Mouse (Mus musculus) intestine, postnatal 0 days (tissue): ENCODE data around the gene Kcp. TPM values are rescaled to one million over a fixed set of nuclear protein-coding genes. Genes with fewer than 3 reads are reported as not detected.

Experiments used
- ATAC-seq: fragments of 200-750 bp; cut with Nextera tagmentation; 2 replicates; pipeline ENCODE4 v1.8.0; 2017; ENCODE audit warnings: mild to moderate bottlenecking, moderate TSS enrichment, moderate library complexity
- H3K27ac ChIP-seq: fragments of 300-500 bp; sonication (generic); 2 replicates; pipeline ENCODE4 v1.5.1; 2014; ENCODE audit warnings: mild to moderate bottlenecking, low read depth, low read length, moderate library complexity
- H3K27me3 ChIP-seq: fragments of 300-500 bp; sonication (generic); replicated peaks from 2 replicates; pipeline ENCODE4 v1.6.1; 2014; ENCODE audit warnings: low read length, mixed read lengths; ENCODE audit not compliant: control insufficient read depth, insufficient read depth
- H3K36me3 ChIP-seq: fragments of 300-500 bp; sonication (generic); 2 replicates; pipeline ENCODE4 v1.6.1; 2014; ENCODE audit warnings: mild to moderate bottlenecking, moderate library complexity; ENCODE audit not compliant: control insufficient read depth, insufficient read depth
- H3K4me1 ChIP-seq: fragments of 300-500 bp; sonication (generic); replicated peaks from 2 replicates; pipeline ENCODE4 v1.6.1; 2014; ENCODE audit warnings: antibody characterized with exemption, low read length, mixed read lengths; ENCODE audit not compliant: control insufficient read depth, insufficient read depth
- H3K4me2 ChIP-seq: fragments of 300-500 bp; sonication (generic); replicated peaks from 2 replicates; pipeline ENCODE4 v1.6.1; 2014; ENCODE audit warnings: low read depth, mild to moderate bottlenecking, moderate library complexity
- H3K4me3 ChIP-seq: fragments of 300-500 bp; sonication (generic); 2 replicates; pipeline ENCODE4 v1.5.1; 2014; ENCODE audit warnings: low read depth, low read length
- H3K9ac ChIP-seq: fragments of 300-500 bp; sonication (generic); 2 replicates; pipeline ENCODE4 v1.6.1; 2014; ENCODE audit warnings: mild to moderate bottlenecking, low read depth, low read length
- H3K9me3 ChIP-seq: fragments of 300-500 bp; sonication (generic); 2 replicates; pipeline ENCODE4 v1.6.1; 2016; ENCODE audit warnings: mixed run types; ENCODE audit not compliant: control insufficient read depth
- CTCF ChIP-seq: sonication (generic); IDR thresholded peaks from 2 replicates; pipeline ENCODE4 v1.5.1; 2016; ENCODE audit warnings: low read depth, mild to moderate bottlenecking, control low read depth, antibody characterized with exemption, moderate library complexity
- WGBS: fragments of 180-500 bp; shearing (Covaris S2); extraction: QIAGEN DNeasy Blood & Tissue Kit; methylation state at CpG from one replicate; pipeline ENCODE4 v1.1.7; 2014; 5-methylcytosine and 5-hydroxymethylcytosine counted together
- polyA plus RNA-seq: library from polyadenylated mRNA; unstranded; fragments of >200 nt; fragmentation: Nextera tagmentation; extraction: Ambion mirVana; gene quantifications from 2 replicates; pipeline ENCODE4 v1.2.1, GENCODE M21; 2015

The Kcp gene
- polyA plus RNA-seq, 1 experiment from 2014 or later = 2.7 TPM

DNA sequence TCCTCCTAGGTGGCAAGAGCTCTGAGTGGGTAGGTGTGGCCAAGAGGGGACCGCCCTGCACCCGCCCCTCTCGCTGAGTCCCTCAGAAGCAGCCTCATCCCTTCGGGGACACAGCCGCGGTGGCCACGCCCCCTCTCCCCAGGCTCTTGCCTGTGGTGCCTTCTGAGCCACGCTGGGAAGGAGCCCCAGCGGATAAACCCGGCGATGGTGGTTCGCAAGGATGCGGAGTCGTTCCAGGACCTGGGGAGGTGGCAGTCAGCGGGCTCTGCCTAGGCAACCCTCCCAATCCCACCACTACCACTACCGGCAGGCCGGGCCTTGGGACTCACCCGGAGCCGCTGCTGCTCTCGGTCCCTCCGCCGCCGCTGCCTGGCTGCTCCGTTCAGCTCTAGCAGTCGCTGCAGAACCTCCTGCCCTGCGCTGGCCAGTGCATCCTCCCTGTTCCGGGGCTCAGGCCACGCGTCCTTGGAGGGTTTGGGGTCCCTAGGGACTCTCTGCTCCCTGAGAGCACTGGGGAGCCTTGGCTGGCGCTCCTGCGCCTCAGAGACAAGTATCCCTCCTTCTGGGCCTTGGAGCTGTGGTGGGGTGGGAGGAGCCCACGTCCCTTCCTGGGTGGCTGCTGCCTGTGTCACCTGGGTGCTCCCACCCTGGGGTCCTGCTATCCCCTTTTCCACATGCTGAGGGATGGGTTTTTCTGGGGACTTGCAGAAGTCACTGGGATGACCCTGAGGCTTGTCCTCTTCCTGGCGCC, 33.6 kb downstream of the Kcp start:
- Histone ChIP-seq H3K4me2 (peak overlapping the region; percentile 83), H3K4me1 (no peaks in the 10 kb centered on the region), H3K27ac (no peak overlapping the region), H3K27me3 (no peaks in the 10 kb centered on the region), H3K36me3 (peaks cover 22% of the 10 kb centered on the region), H3K9ac (peak overlapping the region; percentile 47; the same call in 1 of the 2 replicates), H3K4me3 (peak overlapping the region; percentile 43), H3K9me3 (no peaks in the 10 kb centered on the region)
- peak; percentile 94 for ATAC-seq
- TF ChIP-seq CTCF = no peak
- 5% methylated on average over 33 of the region's 33 CpGs for WGBS

DNA sequence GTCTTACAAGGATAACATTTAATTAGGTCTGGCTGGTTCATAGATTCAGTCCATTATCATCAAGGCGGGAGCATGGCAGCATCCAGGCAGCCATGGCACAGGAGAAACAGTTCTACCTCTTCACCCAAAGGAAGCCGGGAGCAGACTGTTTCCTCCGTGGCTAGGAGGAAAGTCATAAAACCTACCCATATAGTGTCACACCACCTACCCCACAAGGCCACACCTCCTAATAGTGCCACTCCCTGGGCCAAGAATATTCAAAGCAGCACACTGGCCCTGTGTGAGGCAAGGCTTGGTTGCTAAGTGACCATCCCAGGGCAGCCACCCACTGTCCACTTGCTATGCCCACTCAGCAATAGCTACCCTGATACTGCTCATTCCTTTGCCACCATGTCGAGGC, 36.6 kb downstream of the Kcp start, which contains the start of gene Atp6v1fnb:
TSS of gene Atp6v1fnb (plus strand) at position 301 of the 400 bp plus-strand sequence.
- TF ChIP-seq CTCF = no peak
- Histone ChIP-seq H3K9ac (no peak within 1 kb of the TSS), H3K27me3 (no peaks in the 10 kb centered on the region), H3K9me3 (no peaks in the 10 kb centered on the region), H3K4me3 (no peak within 1 kb of the TSS), H3K36me3 (peaks cover 22% of the 10 kb centered on the region), H3K4me1 (no peaks in the 10 kb centered on the region; the same call in 1 of the 2 replicates), H3K27ac (no peak within 1 kb of the TSS), H3K4me2 (no peak within 1 kb of the TSS)
- no peak for ATAC-seq
- WGBS = 73% methylated on average over 4 of the region's 4 CpGs

DNA sequence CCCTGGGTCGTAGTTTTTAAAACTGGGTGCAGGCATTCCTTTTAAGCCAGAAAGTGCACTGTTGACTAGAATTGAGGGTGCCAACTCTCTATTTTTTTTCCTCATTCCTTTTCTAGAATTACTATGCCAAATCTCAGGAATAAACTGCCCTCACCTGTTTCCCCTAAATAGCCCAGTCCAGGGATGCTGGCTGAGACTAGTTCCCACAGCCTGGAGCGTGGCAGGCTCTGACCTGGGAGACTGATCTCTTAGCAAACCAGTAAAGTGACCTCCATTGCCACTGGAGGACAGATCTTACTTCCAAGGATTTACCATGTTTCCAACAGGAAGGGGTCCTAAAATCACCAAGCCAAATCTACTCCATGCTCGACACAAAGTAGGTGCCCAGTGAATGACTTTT, 38.9 kb downstream of the Kcp start:
- Histone ChIP-seq H3K4me2 (peak overlapping the region; percentile 79), H3K9me3 (no peaks in the 10 kb centered on the region), H3K4me3 (peak overlapping the region; percentile 63), H3K36me3 (peaks cover 22% of the 10 kb centered on the region), H3K9ac (no peak overlapping the region), H3K27ac (no peak overlapping the region), H3K27me3 (no peaks in the 10 kb centered on the region), H3K4me1 (no peaks in the 10 kb centered on the region; the same call in 1 of the 2 replicates)
- TF ChIP-seq CTCF = no peak
- no peak for ATAC-seq
- WGBS = 75% methylated on average over 3 of the region's 3 CpGs

DNA sequence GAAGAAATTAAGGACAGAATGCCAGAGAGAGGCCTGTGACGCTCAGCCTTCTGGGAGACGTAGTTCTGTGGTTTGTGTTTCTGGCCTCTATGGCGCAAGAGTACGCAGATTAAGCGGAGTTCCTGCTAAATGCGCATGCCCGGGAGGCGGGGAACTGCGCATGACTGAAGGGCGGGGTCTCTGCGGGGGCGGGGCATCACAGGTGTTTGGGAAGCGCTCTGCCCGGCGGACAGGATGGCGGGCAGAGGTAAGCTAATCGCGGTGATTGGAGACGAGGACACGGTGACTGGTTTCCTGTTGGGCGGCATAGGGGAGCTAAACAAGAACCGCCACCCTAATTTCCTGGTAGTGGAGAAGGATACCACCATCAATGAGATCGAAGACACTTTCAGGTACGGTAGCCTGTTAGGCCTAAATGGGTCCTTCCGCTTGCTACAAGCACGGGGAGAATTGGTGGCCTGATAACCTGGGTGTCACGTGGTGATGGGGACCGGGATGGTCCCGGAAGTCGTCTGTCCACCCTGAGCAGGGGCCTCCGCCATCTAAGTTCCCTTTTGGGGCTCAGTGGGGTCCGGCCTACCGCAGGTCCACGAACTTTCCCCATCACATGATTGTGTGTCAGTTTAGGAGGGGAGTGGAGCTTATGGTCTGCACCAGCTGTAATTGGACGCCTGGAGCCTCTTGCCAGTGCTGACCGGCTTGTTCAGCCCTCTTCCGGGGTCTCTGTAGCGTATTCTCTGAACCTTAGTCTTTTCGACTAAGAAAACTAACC, 40.0 kb downstream of the Kcp start, which contains the start of gene Atp6v1f:
TSS of gene Atp6v1f (plus strand) at position 136 of the 772 bp plus-strand sequence.
- peak within 1 kb of the TSS; percentile 79 for H3K4me2 ChIP-seq
- no peaks in the 10 kb centered on the region for H3K9me3 ChIP-seq
- peak within 1 kb of the TSS; percentile 63 for H3K4me3 ChIP-seq
- ATAC-seq = peak; percentile 92
- H3K27ac ChIP-seq = peak within 1 kb of the TSS; percentile 57
- TF ChIP-seq CTCF = no peak
- peak within 1 kb of the TSS; percentile 53 for H3K9ac ChIP-seq
- H3K27me3 ChIP-seq = no peaks in the 10 kb centered on the region
- H3K4me1 ChIP-seq = no peaks in the 10 kb centered on the region; the same call in 1 of the 2 replicates
- under 1% methylated on average over 39 of the region's 39 CpGs for WGBS
- peaks cover 22% of the 10 kb centered on the region for H3K36me3 ChIP-seq

DNA sequence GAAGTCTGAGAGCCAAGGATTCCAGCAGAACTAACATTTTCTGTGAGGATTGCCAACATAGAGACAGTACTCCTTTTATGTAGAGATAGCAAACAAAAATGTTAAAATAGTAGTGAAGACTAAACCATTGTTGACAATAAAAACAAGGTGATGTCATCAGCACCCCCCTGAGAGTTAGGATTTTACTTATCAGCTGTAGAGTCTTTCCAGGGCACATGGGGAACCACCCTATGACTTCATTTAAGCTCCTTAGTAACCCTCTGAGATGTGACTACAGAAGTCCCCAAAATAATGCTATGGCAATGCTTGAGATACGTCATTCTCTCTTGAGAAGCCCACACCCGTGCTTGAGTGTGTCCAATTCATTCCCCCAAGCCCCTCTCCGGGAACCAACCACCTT, 44.4 kb downstream of the Kcp start:
- no peak overlapping the region for H3K4me2 ChIP-seq
- H3K9ac ChIP-seq = no peak overlapping the region
- no peak overlapping the region for H3K4me3 ChIP-seq
- TF ChIP-seq CTCF = no peak
- WGBS = 69% methylated on average over 3 of the region's 3 CpGs
- H3K27me3 ChIP-seq = no peaks in the 10 kb centered on the region
- H3K36me3 ChIP-seq = peaks cover 10% of the 10 kb centered on the region; the same call in 1 of the 2 replicates
- H3K4me1 ChIP-seq = no peaks in the 10 kb centered on the region; the same call in 1 of the 2 replicates
- no peak overlapping the region for H3K27ac ChIP-seq
- no peaks in the 10 kb centered on the region for H3K9me3 ChIP-seq
- no peak for ATAC-seq

DNA sequence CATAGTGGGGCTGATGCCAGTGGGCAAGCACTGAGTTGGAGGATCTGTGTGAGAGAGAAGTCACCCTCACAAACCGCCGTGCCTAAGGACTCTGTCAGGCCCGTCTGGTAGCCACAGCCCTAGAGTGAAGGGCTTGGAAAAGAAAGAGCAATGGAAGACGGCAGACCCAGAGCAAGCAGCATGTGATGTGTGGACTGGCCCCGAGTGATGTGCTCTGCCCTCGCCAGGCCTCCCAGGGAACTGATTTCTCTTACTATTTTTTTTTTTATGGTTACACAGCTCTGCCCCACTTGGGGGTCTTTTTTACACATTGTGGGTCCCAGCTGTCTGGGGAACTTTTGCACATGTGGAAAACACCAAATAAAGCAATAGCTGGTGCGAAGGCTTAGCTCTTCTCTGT, 46.2 kb downstream of the Kcp start:
- Histone ChIP-seq H3K27ac (no peak overlapping the region), H3K4me3 (no peak overlapping the region), H3K9me3 (no peaks in the 10 kb centered on the region), H3K4me2 (no peak overlapping the region), H3K9ac (no peak overlapping the region), H3K27me3 (no peaks in the 10 kb centered on the region), H3K36me3 (peaks cover 10% of the 10 kb centered on the region; the same call in 1 of the 2 replicates), H3K4me1 (no peaks in the 10 kb centered on the region)
- TF ChIP-seq CTCF = 0 out of 2 replicates have a peak, but pooled peaks have one; percentile 7
- 56% methylated on average over 7 of the region's 7 CpGs for WGBS
- ATAC-seq = no peak
